Mouse (Mus musculus): ENCODE results near the gene Cntn1. TPM values are rescaled to one million over a fixed set of nuclear protein-coding genes. Genes with fewer than 3 reads are reported as not detected.

Cntn1 gene
- polyA plus RNA-seq, 2 experiments, result 1.2 to 2.5 TPM

DNA sequence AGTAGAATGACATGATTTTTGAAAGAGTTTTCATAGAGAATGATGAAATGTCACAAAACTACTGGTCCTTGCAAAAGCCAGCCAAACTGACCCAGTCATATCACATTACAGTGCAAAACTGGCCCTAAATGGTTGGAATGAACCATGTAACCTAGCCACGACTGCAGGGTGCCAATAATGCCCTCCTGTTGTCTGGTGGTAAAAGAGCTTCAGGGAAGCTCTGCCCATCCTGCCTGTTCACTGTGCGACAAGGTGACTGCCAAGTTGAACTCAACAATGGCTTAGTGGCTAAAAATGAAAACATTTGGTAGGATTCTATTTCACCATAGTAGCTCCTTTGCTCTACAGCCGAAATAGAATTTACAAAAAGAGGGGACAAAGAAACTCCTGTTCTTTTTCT is 41.1 kb downstream of the Cntn1 start:
- no peak for TF ChIP-seq POLR2A (IDR thresholded peaks at IDR 0.05; ENCODE audit: borderline replicate concordance, extremely low read depth, insufficient read depth, insufficient read length)
- no peak for DNase-seq (ENCODE audit: low spot score)
- no peaks in the 10 kb centered on the region for H3K4me1 ChIP-seq (ENCODE audit: control insufficient read depth, insufficient read depth, low read length)
- no peak overlapping the region for H3K27ac ChIP-seq (replicated peaks; ENCODE audit: low read depth, low read length)
- no peaks in the 10 kb centered on the region for H3K27me3 ChIP-seq (ENCODE audit: control insufficient read depth, insufficient read depth, low read length)
- no peak overlapping the region for H3K9ac ChIP-seq (ENCODE audit: low read depth, low read length, severe bottlenecking)
- no peaks in the 10 kb centered on the region for H3K36me3 ChIP-seq (ENCODE audit: control insufficient read depth, insufficient read depth, low read length)
- no peak overlapping the region for H3K4me3 ChIP-seq (replicated peaks; ENCODE audit: low read length)
- no peaks in the 10 kb centered on the region for H3K9me3 ChIP-seq (ENCODE audit: control insufficient read depth, low read length)
- H3K4me2 ChIP-seq (replicated peaks; ENCODE audit: low read depth, low read length, severe bottlenecking), result no peak overlapping the region
- ATAC-seq (ENCODE audit: low FRiP score, low read depth), result no peak
- WGBS, result 65% methylated on average over 3 of the region's 3 CpGs

DNA sequence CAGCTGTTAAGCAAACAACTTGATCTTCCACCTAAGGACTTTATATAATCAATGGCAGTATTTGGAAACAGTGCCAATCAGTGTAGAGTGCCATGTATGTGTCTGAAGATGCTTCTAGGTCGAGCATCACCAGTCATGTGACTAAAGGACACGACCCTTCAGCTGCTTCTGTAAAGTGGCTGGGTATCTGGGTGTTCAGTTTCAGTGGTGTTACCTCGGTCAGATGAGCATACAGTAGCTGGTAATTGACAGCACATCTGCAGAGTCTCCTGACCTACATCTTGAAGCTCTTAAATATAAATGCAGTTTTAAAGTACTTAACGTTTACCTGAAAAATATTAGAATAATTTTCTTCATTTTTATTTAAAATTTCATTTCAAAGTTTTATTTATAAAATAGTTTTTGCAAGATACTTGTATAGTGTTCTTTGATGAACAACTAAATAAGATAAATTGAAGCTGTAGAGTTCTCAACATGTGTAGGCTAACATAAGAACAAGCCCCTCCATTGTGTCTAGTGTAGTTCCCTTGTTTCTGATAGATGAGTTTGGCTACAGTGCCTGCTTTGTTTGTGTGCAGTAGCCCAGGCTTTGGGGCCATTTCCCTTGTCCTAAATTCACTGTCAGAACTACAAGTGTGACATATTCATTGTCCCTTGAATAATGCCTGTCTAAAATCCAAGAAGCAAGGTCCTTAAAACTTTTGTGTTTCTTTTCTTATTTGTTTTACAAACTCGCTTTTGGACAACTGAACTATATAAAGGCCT is 48.6 kb downstream of the Cntn1 start:
- H3K27me3 ChIP-seq (ENCODE audit: control insufficient read depth, insufficient read depth, low read length), result no peaks in the 10 kb centered on the region
- H3K4me2 ChIP-seq (replicated peaks; ENCODE audit: low read depth, low read length, severe bottlenecking), result no peak overlapping the region
- TF ChIP-seq POLR2A (IDR thresholded peaks at IDR 0.05; ENCODE audit: borderline replicate concordance, extremely low read depth, insufficient read depth, insufficient read length), result no peak
- no peak overlapping the region for H3K4me3 ChIP-seq (replicated peaks; ENCODE audit: low read length)
- 67% methylated on average over 5 of the region's 5 CpGs for WGBS
- H3K9me3 ChIP-seq (ENCODE audit: control insufficient read depth, low read length), result no peaks in the 10 kb centered on the region
- no peak overlapping the region for H3K9ac ChIP-seq (ENCODE audit: low read depth, low read length, severe bottlenecking)
- DNase-seq (ENCODE audit: low spot score), result no peak
- no peaks in the 10 kb centered on the region for H3K4me1 ChIP-seq (ENCODE audit: control insufficient read depth, insufficient read depth, low read length)
- H3K27ac ChIP-seq (replicated peaks; ENCODE audit: low read depth, low read length), result no peak overlapping the region
- no peaks in the 10 kb centered on the region for H3K36me3 ChIP-seq (ENCODE audit: control insufficient read depth, insufficient read depth, low read length)
- ATAC-seq (ENCODE audit: low FRiP score, low read depth), result no peak

DNA sequence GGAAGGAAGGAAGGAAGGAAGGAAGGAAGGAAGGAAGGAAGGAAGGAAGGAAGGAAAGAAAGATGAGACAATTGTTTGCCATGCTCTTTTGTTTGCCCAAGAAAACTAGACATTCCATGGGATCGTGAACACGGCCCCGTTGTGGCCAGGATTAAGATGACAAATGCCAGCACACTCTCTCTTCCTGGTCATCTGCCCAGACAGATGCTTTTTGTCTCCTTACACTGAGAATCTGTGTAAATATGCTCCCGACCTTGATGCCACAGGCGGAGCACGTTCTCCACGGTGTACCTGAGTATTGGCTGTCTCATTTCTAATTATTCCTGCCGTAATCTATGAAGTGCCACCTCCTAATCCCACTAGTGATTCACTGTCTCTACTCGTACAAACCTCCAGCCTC is 51.0 kb downstream of the Cntn1 start:
- Histone ChIP-seq H3K9ac (ENCODE audit: low read depth, low read length, severe bottlenecking) (no peak overlapping the region), H3K4me3 (replicated peaks; ENCODE audit: low read length) (no peak overlapping the region), H3K36me3 (ENCODE audit: control insufficient read depth, insufficient read depth, low read length) (no peaks in the 10 kb centered on the region), H3K27ac (replicated peaks; ENCODE audit: low read depth, low read length) (no peak overlapping the region), H3K4me1 (ENCODE audit: control insufficient read depth, insufficient read depth, low read length) (no peaks in the 10 kb centered on the region), H3K27me3 (ENCODE audit: control insufficient read depth, insufficient read depth, low read length) (no peaks in the 10 kb centered on the region), H3K9me3 (ENCODE audit: control insufficient read depth, low read length) (no peaks in the 10 kb centered on the region), H3K4me2 (replicated peaks; ENCODE audit: low read depth, low read length, severe bottlenecking) (no peak overlapping the region)
- no peak for TF ChIP-seq POLR2A (IDR thresholded peaks at IDR 0.05; ENCODE audit: borderline replicate concordance, extremely low read depth, insufficient read depth, insufficient read length)
- DNase-seq (ENCODE audit: low spot score), result no peak
- WGBS, result 87% methylated on average over 9 of the region's 9 CpGs
- ATAC-seq (ENCODE audit: low FRiP score, low read depth), result no peak

DNA sequence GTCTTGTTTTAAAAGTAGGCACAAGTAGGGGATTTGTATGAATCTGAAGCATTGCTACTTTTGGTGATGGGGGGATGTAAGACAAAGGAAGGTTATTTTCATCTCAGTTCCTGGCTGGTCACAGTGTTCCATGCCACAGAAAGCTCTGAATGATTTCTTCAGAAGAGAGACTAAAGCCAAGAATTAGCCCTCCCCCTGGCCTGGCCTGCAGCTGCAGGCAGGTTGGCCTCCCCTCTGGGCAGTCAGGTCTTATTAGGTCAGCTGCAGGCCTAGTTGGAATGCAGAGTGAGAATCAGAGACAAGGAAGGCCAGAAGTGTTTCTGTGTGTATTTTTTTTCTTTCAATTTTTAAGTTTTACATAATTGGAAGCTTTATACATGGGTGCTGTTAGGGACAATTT is 61.5 kb downstream of the Cntn1 start:
- Histone ChIP-seq H3K4me2 (replicated peaks; ENCODE audit: low read depth, low read length, severe bottlenecking) (no peak overlapping the region), H3K27ac (replicated peaks; ENCODE audit: low read depth, low read length) (no peak overlapping the region), H3K9me3 (ENCODE audit: control insufficient read depth, low read length) (no peaks in the 10 kb centered on the region), H3K9ac (ENCODE audit: low read depth, low read length, severe bottlenecking) (no peak overlapping the region), H3K4me3 (replicated peaks; ENCODE audit: low read length) (no peak overlapping the region), H3K4me1 (ENCODE audit: control insufficient read depth, insufficient read depth, low read length) (no peaks in the 10 kb centered on the region), H3K36me3 (ENCODE audit: control insufficient read depth, insufficient read depth, low read length) (no peaks in the 10 kb centered on the region), H3K27me3 (ENCODE audit: control insufficient read depth, insufficient read depth, low read length) (no peaks in the 10 kb centered on the region)
- ATAC-seq (ENCODE audit: low FRiP score, low read depth) (no peak), DNase-seq (ENCODE audit: low spot score) (no peak)
- no peak for TF ChIP-seq POLR2A (IDR thresholded peaks at IDR 0.05; ENCODE audit: borderline replicate concordance, extremely low read depth, insufficient read depth, insufficient read length)

DNA sequence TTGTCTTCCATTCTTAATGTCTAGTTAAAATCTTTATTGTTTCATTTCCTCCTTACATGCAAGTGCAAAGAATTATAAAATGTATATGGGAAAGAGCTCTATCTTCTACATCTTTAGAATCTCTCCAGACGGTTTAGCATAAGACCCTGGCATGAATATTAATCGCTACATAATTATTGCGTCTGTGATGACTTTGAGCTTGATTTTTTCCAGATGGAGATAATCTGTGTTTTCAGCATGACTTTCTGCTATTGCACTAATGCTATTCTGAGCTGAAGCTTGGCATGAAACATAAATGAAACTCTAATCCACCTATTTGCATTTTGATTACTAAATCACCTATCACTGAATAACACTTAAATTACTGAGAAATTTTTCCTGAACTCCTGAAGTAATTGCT is 82.0 kb downstream of the Cntn1 start:
- Histone ChIP-seq H3K4me3 (replicated peaks; ENCODE audit: low read length) (no peak overlapping the region), H3K36me3 (ENCODE audit: control insufficient read depth, insufficient read depth, low read length) (no peaks in the 10 kb centered on the region), H3K4me1 (ENCODE audit: control insufficient read depth, insufficient read depth, low read length) (no peaks in the 10 kb centered on the region), H3K27ac (replicated peaks; ENCODE audit: low read depth, low read length) (no peak overlapping the region), H3K27me3 (ENCODE audit: control insufficient read depth, insufficient read depth, low read length) (no peaks in the 10 kb centered on the region), H3K4me2 (replicated peaks; ENCODE audit: low read depth, low read length, severe bottlenecking) (no peak overlapping the region), H3K9ac (ENCODE audit: low read depth, low read length, severe bottlenecking) (no peak overlapping the region), H3K9me3 (ENCODE audit: control insufficient read depth, low read length) (no peaks in the 10 kb centered on the region)
- no peak for TF ChIP-seq POLR2A (IDR thresholded peaks at IDR 0.05; ENCODE audit: borderline replicate concordance, extremely low read depth, insufficient read depth, insufficient read length)
- no peak for ATAC-seq (ENCODE audit: low FRiP score, low read depth)
- WGBS, result 68% methylated on average over 3 of the region's 3 CpGs
- no peak for DNase-seq (ENCODE audit: low spot score)

All from limb, embryonic 14.5 days (tissue).